Mouse (Mus musculus) lung, adult 18-20 months (tissue): ENCODE measurements around the gene Fntb.
A peak's percentile ranks its signal among the peaks of the same experiment; 100 is the strongest.

Experiments used
- DNase-seq, 2 experiments: peaks; one replicate each; pipeline ENCODE4 v3.0.0; 2022; ENCODE audit warnings: mixed read lengths in 2 of 2

The Fntb gene

GRCm38 (mm10) chr12:76924904-76925604 lies 159.7 kb downstream of the Fntb start:
- no peak for DNase-seq

- DNase-seq, result peak; percentile 51 to 54
These were observed 161.1 kb downstream of the Fntb start for GRCm38 (mm10) chr12:76926338-76926945.

GRCm38 (mm10) chr12:76927012-76927411 lies 161.6 kb downstream of the Fntb start:
- DNase-seq, result no peak

GRCm38 (mm10) chr12:76927539-76927938 lies 162.2 kb downstream of the Fntb start:
- peak; percentile 35 to 45 for DNase-seq

- no peak for DNase-seq
These were observed 164.8 kb downstream of the Fntb start for GRCm38 (mm10) chr12:76930177-76930576.

- peak; percentile 37 to 44 for DNase-seq
These were observed 166.6 kb downstream of the Fntb start for GRCm38 (mm10) chr12:76931739-76932687.

GRCm38 (mm10) chr12:76932688-76933060 lies 167.3 kb downstream of the Fntb start:
- no peak for DNase-seq

- DNase-seq, result no peak
These were observed 169.0 kb downstream of the Fntb start for GRCm38 (mm10) chr12:76934438-76934837.

- no peak for DNase-seq
These were observed 170.8 kb downstream of the Fntb start for GRCm38 (mm10) chr12:76936211-76936610.

GRCm38 (mm10) chr12:76938013-76938412 lies 172.6 kb downstream of the Fntb start:
- DNase-seq, result no peak

- DNase-seq, result no peak
These were observed 176.1 kb downstream of the Fntb start for GRCm38 (mm10) chr12:76941524-76941923.

- no peak for DNase-seq
These were observed 177.1 kb downstream of the Fntb start for GRCm38 (mm10) chr12:76942476-76942875.

- no peak for DNase-seq
These were observed 177.7 kb downstream of the Fntb start for GRCm38 (mm10) chr12:76943046-76943445.

- DNase-seq, result no peak
These were observed 178.1 kb downstream of the Fntb start for GRCm38 (mm10) chr12:76943466-76943865.

- DNase-seq, result no peak
These were observed 182.1 kb downstream of the Fntb start for GRCm38 (mm10) chr12:76947487-76947886.

- no peak for DNase-seq
These were observed 182.8 kb downstream of the Fntb start for GRCm38 (mm10) chr12:76948185-76948584.

- DNase-seq, result peak in 1 of 2 experiments; percentile 29
These were observed 183.4 kb downstream of the Fntb start for GRCm38 (mm10) chr12:76948781-76949180.

GRCm38 (mm10) chr12:76950330-76950729 lies 184.9 kb downstream of the Fntb start:
- no peak for DNase-seq

- no peak for DNase-seq
These were observed 188.5 kb downstream of the Fntb start for GRCm38 (mm10) chr12:76953750-76954363.

- peak; percentile 78 to 80 for DNase-seq
These were observed 189.5 kb downstream of the Fntb start for GRCm38 (mm10) chr12:76954698-76955423.

GRCm38 (mm10) chr12:76957688-76958087 lies 192.3 kb downstream of the Fntb start:
- DNase-seq, result peak; percentile 39 to 52
